Mouse (Mus musculus) cerebellum, adult 2 months (tissue): ENCODE measurements around the gene Fbf1. TPM values are rescaled to one million over a fixed set of nuclear protein-coding genes. Genes with fewer than 3 reads are reported as not detected.

Experiments
- DNase-seq, 2 experiments: peaks; one replicate each; pipeline ENCODE4 v3.0.0; 2021
- H3K27ac ChIP-seq: fragments of 200-500 bp; 2 replicates; pipeline ENCODE4 v1.5.1; 2012; ENCODE audit warnings: low read length, control low read depth, inconsistent platforms; ENCODE audit not compliant: insufficient read depth
- H3K27me3 ChIP-seq: fragments of 200-500 bp; 2 replicates; pipeline ENCODE4 v1.6.1; 2012; ENCODE audit warnings: inconsistent platforms, mild to moderate bottlenecking, low read length, moderate library complexity; ENCODE audit not compliant: control insufficient read depth, insufficient read depth
- H3K4me1 ChIP-seq: fragments of 200-500 bp; 2 replicates; pipeline ENCODE4 v1.6.1; 2011; ENCODE audit warnings: low read length; ENCODE audit not compliant: control insufficient read depth, insufficient read depth
- H3K4me3 ChIP-seq: fragments of 200-500 bp; replicated peaks from 2 replicates; pipeline ENCODE3; 2011; ENCODE audit warnings: mild to moderate bottlenecking, low read depth, low read length, control low read depth; ENCODE audit not compliant: insufficient read depth
- CTCF ChIP-seq: fragments of 200-500 bp; IDR thresholded peaks from 2 replicates; pipeline ENCODE4 v1.5.1; 2011; ENCODE audit warnings: low read depth, mild to moderate bottlenecking, control low read depth, low read length, moderate library complexity, borderline replicate concordance; ENCODE audit not compliant: insufficient read depth
- POLR2A ChIP-seq: fragments of 200-500 bp; IDR thresholded peaks from 2 replicates; pipeline ENCODE4 v1.6.1; 2011; ENCODE audit warnings: low read length, control low read depth, borderline replicate concordance; ENCODE audit not compliant: insufficient read depth
- WGBS: fragments of 180-500 bp; shearing (Covaris S2); methylation state at CpG from one replicate; pipeline ENCODE4 v1.1.7; 2018; 5-methylcytosine and 5-hydroxymethylcytosine counted together
- polyA plus RNA-seq: library from polyadenylated mRNA; depleted of rRNA; stranded (reverse); fragments of >200 nt; gene quantifications from 2 replicates; pipeline ENCODE4 v1.2.3, GENCODE M21; 2012

Gene Fbf1
- polyA plus RNA-seq, 1 experiment = 81.1 TPM

DNA sequence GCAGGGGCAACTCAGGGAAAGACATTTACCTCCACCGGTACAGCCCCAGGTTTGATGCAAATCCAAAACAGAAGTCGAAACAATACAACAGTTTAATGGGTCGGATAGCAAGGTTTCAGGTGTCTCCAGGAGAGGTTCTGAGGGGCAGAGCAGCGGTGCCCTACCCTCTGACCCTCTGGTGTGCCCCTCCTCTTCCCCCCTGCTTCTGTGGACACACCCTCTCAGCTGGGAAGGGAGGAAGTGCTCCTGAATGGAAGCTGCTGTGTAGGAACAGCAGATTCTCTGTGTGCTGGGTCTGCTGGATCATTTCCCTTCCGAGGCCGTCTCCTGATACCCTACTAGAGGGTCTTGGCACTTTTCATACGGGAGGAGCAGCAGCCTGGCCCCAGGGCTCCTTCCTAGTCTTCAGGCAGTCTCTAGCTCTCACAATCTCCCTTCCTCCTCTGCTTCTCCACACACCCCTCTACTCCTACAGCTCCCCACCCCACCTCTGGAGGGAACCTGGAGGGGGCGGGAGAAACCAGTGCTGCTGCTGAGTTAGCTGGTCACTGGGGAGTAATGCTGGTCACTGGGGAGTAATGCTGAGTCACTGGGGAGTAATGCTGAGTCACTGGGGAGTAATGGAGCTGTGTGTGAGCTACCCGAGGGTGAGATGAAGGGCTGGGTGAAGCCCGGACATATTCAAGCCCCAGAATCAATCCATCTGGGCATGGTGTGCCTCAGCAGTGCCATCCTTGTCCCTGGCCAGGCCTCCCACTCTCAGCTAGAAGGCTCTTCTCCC lies 25.6 kb downstream of the Fbf1 start:
- Histone ChIP-seq H3K27ac (no peak overlapping the region), H3K4me1 (peaks cover 23% of the 10 kb centered on the region), H3K27me3 (no peaks in the 10 kb centered on the region), H3K4me3 (no peak overlapping the region)
- no peak for DNase-seq
- TF ChIP-seq CTCF = no peak
- no peak for TF ChIP-seq POLR2A
- WGBS = 79% methylated on average over 10 of the region's 10 CpGs

DNA sequence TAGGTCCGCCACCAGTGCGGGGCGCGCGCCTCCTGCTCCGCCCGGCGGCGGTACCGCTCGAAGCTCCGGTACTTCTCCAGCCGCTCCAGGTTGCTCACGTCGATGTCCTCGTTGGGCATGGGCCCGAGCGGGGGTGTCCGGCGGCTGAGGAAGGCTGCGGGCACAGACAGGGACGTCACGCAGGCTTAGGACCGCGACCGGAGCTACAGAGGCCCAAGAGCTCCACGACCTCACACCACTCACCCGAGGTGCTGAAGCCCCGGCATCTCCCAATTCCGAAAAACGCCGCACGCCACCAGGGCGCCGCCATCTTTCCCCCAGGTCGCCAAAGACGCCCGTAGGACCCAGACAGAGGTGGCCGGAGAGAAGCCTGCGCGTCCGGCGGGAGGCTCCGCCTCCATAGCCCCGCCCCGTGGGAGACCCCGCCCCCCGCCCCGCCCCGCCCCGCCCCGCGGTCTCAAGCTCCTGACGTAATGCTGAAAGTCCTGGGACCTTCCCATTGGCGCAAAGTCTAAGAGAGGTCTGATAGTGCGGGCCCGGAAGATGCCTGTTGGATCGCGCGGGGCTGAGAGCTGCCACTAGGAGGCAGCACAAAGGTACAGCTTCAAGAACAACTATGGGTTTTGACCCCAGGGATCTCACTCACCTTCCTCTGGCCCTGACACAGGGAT lies 29.4 kb downstream of the Fbf1 start, which contains the start of gene Mrpl38:
Gene Mrpl38 (minus strand): TSS at position 401 of the 671 bp plus-strand sequence.
- peak; percentile 86 to 91 for DNase-seq
- H3K4me1 ChIP-seq = 0 out of 2 replicates have a peak, but pooled peaks cover 2% of the 10 kb centered on the region
- under 1% methylated on average over 60 of the region's 60 CpGs for WGBS
- no peaks in the 10 kb centered on the region for H3K27me3 ChIP-seq
- peak within 1 kb of the TSS; percentile 93 for H3K4me3 ChIP-seq
- peak within 1 kb of the TSS; percentile 35 for H3K27ac ChIP-seq
- TF ChIP-seq CTCF = peak; percentile 69; the same call in 1 of the 2 replicates
- peak; percentile 39; the same call in 1 of the 2 replicates for TF ChIP-seq POLR2A

DNA sequence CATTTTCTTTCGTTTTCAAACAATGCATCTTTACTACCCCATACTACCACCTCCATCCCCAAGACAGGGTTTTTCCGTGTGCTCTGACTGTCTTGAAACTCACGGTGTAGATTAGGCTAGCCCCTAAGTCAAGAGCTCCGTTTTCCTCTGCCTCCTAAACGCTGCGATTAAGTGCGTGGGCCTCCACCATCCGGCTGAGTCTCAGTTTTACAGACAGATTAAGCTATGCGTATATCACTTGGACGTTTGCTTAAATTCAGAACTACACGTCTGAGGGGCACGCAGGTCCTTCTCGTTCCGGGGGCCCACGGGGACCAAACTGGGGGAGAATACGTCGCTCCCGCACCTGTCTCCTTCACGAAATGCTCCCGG lies 29.9 kb downstream of the Fbf1 start:
- Histone ChIP-seq H3K4me3 (peak overlapping the region; percentile 93), H3K4me1 (0 out of 2 replicates have a peak, but pooled peaks cover 3% of the 10 kb centered on the region), H3K27me3 (no peaks in the 10 kb centered on the region), H3K27ac (peak overlapping the region; percentile 35)
- DNase-seq = no peak
- TF ChIP-seq CTCF = no peak
- no peak for TF ChIP-seq POLR2A
- WGBS = under 1% methylated on average over 20 of the region's 20 CpGs

DNA sequence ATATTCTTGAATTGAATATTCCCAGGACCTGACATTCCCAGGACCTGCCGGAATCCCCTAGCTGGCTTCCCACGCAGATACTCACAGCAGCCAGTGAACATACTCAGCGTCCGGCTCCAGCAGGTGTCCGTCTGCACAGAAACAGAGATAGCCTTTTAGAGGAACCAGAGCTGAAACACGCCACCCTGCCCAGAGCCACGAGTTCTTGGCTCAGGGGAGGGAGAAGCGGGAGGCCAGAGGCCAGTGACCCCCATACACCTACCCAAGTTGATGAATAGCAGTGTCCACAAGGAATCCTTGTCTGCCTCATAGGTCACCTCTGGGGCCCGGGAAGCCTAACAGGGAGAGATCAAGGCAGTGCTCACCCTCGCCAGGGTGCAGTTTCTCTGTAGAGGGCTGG lies 33.8 kb downstream of the Fbf1 start:
- H3K27ac ChIP-seq = no peak overlapping the region
- WGBS = 86% methylated on average over 10 of the region's 10 CpGs

DNA sequence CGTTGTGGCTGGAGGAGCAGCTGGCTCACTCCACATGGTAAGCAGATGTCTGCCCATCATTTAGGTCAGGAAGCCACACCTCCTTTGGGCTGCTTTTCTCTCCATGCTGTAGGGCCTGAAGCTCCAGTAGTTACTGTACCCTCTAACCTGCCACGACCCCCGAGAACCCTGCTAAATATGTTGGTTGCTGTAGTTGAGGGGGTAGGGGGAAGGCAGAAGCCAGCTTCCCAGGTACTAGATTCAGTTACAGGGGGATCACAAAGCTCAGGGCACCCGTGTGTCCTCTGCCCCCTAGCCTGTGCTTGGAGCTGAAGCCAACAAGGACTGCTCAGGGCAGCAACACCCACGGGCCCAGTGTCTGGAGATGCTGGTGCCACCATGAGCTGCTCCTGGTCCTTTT lies 34.5 kb downstream of the Fbf1 start:
- 51% methylated on average over 5 of the region's 5 CpGs for WGBS
- Histone ChIP-seq H3K4me1 (peaks cover 16% of the 10 kb centered on the region), H3K4me3 (no peak overlapping the region), H3K27ac (no peak overlapping the region), H3K27me3 (no peaks in the 10 kb centered on the region)
- no peak for TF ChIP-seq CTCF
- TF ChIP-seq POLR2A = no peak
- peak in 1 of 2 experiments; percentile 14 for DNase-seq

More for the DNA sequence above, 33.8 kb downstream of the Fbf1 start:
- DNase-seq = peak in 1 of 2 experiments; percentile 11
- H3K27me3 ChIP-seq = no peaks in the 10 kb centered on the region
- peaks cover 16% of the 10 kb centered on the region for H3K4me1 ChIP-seq
- H3K4me3 ChIP-seq = no peak overlapping the region
- TF ChIP-seq POLR2A = no peak
- TF ChIP-seq CTCF = no peak

DNA sequence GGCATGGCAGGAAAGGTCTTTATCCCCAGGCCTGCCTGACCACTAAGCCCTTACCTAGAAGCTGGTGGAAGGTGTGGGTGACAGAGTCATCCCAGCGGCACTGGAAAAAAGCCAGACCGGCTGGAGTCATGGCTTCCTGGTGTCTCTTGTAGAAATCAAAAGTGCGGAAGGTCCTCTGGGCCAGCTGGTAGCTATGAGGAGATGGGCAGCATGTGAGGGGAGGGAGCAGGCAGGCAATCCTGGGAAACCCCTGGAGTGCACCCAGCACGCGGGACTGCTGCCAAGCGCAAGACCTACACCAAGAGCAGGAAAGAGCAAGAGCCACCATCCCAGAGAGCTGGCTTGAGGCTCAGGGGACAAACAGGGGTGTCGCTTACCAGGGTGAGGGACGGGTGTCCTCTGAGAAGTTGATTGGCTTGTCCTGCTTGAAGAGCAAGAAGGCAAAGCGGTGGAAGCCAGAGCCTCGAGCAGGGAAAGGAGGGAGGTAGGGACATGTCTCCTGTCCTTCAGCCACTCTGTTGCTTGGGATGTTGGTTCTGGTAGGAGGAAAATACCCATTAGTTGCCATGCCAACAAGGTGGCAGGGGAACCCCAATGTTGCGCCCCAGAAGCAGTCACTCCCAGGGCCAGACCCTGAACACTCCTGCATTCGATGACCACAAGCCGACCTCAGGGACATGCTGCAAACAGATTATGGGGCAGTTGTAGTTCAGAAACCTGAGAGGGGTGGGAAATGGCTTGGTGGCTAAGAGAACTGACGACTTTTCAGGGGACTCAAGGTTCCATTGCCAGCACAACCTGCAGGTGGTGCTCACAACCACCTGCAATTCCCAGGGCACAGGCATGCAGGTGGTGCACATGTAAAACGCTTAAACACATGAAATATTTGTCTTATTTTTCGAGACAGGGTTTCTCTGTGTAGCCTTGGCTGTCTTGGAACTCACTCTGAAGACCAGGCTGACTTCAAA lies 35.3 kb downstream of the Fbf1 start:
- no peaks in the 10 kb centered on the region for H3K27me3 ChIP-seq
- DNase-seq = peak in 1 of 2 experiments; percentile 41
- TF ChIP-seq CTCF (peak; percentile 37; the same call in 1 of the 2 replicates), POLR2A (no peak)
- no peak overlapping the region for H3K27ac ChIP-seq
- H3K4me3 ChIP-seq = no peak overlapping the region
- peaks cover 21% of the 10 kb centered on the region for H3K4me1 ChIP-seq
- 56% methylated on average over 16 of the region's 16 CpGs for WGBS
